In the genomic region with DNA sequence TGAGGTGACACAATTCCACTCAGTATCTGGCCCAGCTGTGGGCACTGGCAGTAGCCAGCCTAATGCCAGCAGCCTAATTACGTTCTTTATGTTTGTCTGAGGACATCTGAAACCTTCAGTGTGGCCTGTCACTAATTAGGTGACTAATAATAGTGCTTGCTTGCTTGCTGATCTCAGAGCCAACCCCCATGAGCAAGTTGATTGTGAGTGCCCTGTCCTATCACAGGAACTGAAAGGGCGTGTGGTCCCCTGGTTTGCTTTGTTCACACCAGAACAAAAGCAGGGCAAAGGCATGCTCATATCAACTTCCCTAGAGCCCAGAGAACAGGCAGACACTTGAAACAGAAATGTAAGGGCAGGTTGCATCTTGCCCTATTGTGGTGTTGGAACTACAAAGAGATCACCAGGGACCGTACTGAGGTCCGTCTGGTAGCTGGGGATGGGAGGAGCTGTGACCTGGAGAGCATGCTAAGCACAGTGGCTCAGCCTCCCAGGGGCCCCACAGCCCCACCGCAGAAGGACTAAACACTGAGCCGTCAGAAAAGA, we compare ENCODE assay signal across 18 mouse cellular contexts.
A peak's percentile ranks its signal among the peaks of the same experiment; 100 is the strongest.
DNase-seq lines count a peak whose midpoint lies in the region; ATAC-seq lines count a peak whose summit lies in the region.
"Had no signal": no experiment of that assay in that cellular context is flagged by ENCODE, and none has a peak within 500 bp of the region (broad histone marks: within the 10 kb centered on the region; RNA-seq: fewer than 3 reads in every experiment).

No protein-coding gene starts in this region.

- H3K27me3 ChIP-seq in heart, embryonic 11.5 days (ENCODE audit: control insufficient read depth, insufficient read depth, low read length) = no peaks in the 10 kb centered on the region
- no peaks in the 10 kb centered on the region for H3K27me3 ChIP-seq in forebrain, embryonic 11.5 days (ENCODE audit: control insufficient read depth, insufficient read depth, low read length)
- H3K27me3 ChIP-seq: limb, embryonic 15.5 days; neural tube, embryonic 12.5 days had no signal

- H3K4me1 ChIP-seq in heart, embryonic 11.5 days (ENCODE audit: control insufficient read depth, insufficient read depth, low read length) = no peaks in the 10 kb centered on the region
- H3K4me1 ChIP-seq in forebrain, embryonic 11.5 days (replicated peaks; ENCODE audit: control insufficient read depth, insufficient read depth, low read length) = peaks cover 6% of the 10 kb centered on the region
- H3K4me1 ChIP-seq: neural tube, embryonic 12.5 days had no signal

- no peak overlapping the region for H3K27ac ChIP-seq in heart, embryonic 11.5 days (ENCODE audit: low read depth, low read length)
- 0 out of 2 replicates have a peak overlapping the region, but pooled peaks have one; percentile 6 for H3K27ac ChIP-seq in forebrain, embryonic 11.5 days (ENCODE audit: low read depth, low read length)
- H3K27ac ChIP-seq: hindbrain, embryonic 13.5 days; kidney, postnatal 0 days; limb, embryonic 15.5 days; macrophage; neural tube, embryonic 12.5 days had no signal

- no peaks in the 10 kb centered on the region for H3K9me3 ChIP-seq in heart, embryonic 11.5 days (replicated peaks; ENCODE audit: control insufficient read depth, low read length)
- H3K9me3 ChIP-seq in forebrain, embryonic 11.5 days (ENCODE audit: control insufficient read depth, low read length) = no peaks in the 10 kb centered on the region
- H3K9me3 ChIP-seq: hindbrain, embryonic 13.5 days; limb, embryonic 15.5 days; neural tube, embryonic 12.5 days had no signal

- H3K36me3 ChIP-seq in heart, embryonic 11.5 days (ENCODE audit: control insufficient read depth, insufficient read depth, low read length) = no peaks in the 10 kb centered on the region
- no peaks in the 10 kb centered on the region for H3K36me3 ChIP-seq in forebrain, embryonic 11.5 days (ENCODE audit: control insufficient read depth, insufficient read depth, low read length)
- H3K36me3 ChIP-seq: hindbrain, embryonic 13.5 days; limb, embryonic 15.5 days; neural tube, embryonic 12.5 days had no signal

- 33% methylated on average over 6 of the region's 6 CpGs for WGBS in heart, embryonic 11.5 days (ENCODE audit: insufficient replicate concordance)
- WGBS in forebrain, embryonic 11.5 days = 19% methylated on average over 6 of the region's 6 CpGs

- no peak for DNase-seq in heart, adult 9 months (ENCODE audit: low spot score in 2 of 2)
- DNase-seq in Muller cell, postnatal 12 days (ENCODE audit: inconsistent ontology term) = peak; percentile 71
- no peak for DNase-seq in forebrain, embryonic 11.5 days (ENCODE audit: low spot score)
- peak; percentile 55 for DNase-seq in retina, embryonic 14.5 days (ENCODE audit: low spot score)
- DNase-seq in frontal cortex, adult 2 months (ENCODE audit: extremely low spot score in 1 of 2, low spot score in 1 of 2) = no peak
- DNase-seq in lung, postnatal 10 days = no peak
- no peak for DNase-seq in cerebellum, adult 8-10 months
- DNase-seq: adrenal gland, adult 8-10 months; cerebellum, adult 9-10 months; embryo, embryonic 11 days; thymus, postnatal 14 days had no signal

- H3K4me3 ChIP-seq in heart, embryonic 11.5 days (ENCODE audit: low read depth, low read length) = no peak overlapping the region
- H3K4me3 ChIP-seq in forebrain, embryonic 11.5 days (ENCODE audit: low read depth, low read length) = no peak overlapping the region
- H3K4me3 ChIP-seq: hindbrain, embryonic 13.5 days; limb, embryonic 15.5 days; neural tube, embryonic 12.5 days had no signal

- no peak overlapping the region; the same call in 1 of the 2 replicates for H3K4me2 ChIP-seq in heart, embryonic 11.5 days
- H3K4me2 ChIP-seq in forebrain, embryonic 11.5 days (ENCODE audit: low read depth, low read length, severe bottlenecking) = no peak overlapping the region
- H3K4me2 ChIP-seq: hindbrain, embryonic 13.5 days; limb, embryonic 15.5 days; neural tube, embryonic 12.5 days had no signal

- H3K9ac ChIP-seq in heart, embryonic 11.5 days (ENCODE audit: low read depth, low read length) = 0 out of 2 replicates have a peak overlapping the region, but pooled peaks have one; percentile 16
- no peak overlapping the region for H3K9ac ChIP-seq in forebrain, embryonic 11.5 days (ENCODE audit: low read length)
- H3K9ac ChIP-seq: hindbrain, embryonic 13.5 days; limb, embryonic 15.5 days; neural tube, embryonic 12.5 days had no signal

- no peak for ATAC-seq in heart, embryonic 11.5 days (replicated peaks; ENCODE audit: insufficient number of reproducible peaks, low FRiP score, low TSS enrichment)
- peak; percentile 69 for ATAC-seq in forebrain, embryonic 11.5 days (replicated peaks; ENCODE audit: low FRiP score)
- ATAC-seq: intestine, postnatal 0 days had no signal

Comparison
In these comparisons a context has a peak if more than half of its experiments do, and no peak if none do; other contexts are left out.
1. DNase-seq: peak in Muller cell, postnatal 12 days (single experiment) and retina, embryonic 14.5 days (single experiment); none in heart, adult 9 months (0 of 2), forebrain, embryonic 11.5 days (single experiment), frontal cortex, adult 2 months (0 of 2), lung, postnatal 10 days (single experiment) and cerebellum, adult 8-10 months (single experiment).